Mouse (Mus musculus) cerebellum, adult 2 months (tissue): ENCODE measurements around the gene Mterf4.

Experiments
- CTCF ChIP-seq: fragments of 200-500 bp; IDR thresholded peaks from 2 replicates; pipeline ENCODE4 v1.5.1; 2011; ENCODE audit warnings: low read depth, mild to moderate bottlenecking, control low read depth, low read length, moderate library complexity, borderline replicate concordance; ENCODE audit not compliant: insufficient read depth
- POLR2A ChIP-seq: fragments of 200-500 bp; IDR thresholded peaks from 2 replicates; pipeline ENCODE4 v1.6.1; 2011; ENCODE audit warnings: low read length, control low read depth, borderline replicate concordance; ENCODE audit not compliant: insufficient read depth

- TF ChIP-seq CTCF (no peak), POLR2A (no peak)
These were observed 14.1 kb downstream of the Mterf4 start for GRCm38 (mm10) chr1:93291591-93291990.
